Mouse (Mus musculus) telencephalon, adult 2 months (tissue): ENCODE measurements around the gene Ctla4.

Experiments
- DNase-seq: peaks from one replicate; pipeline ENCODE4 v3.0.0-alpha.2; 2011; ENCODE audit warnings: low read depth, low spot score

Gene Ctla4

GRCm38 (mm10) chr1:60886981-60887380, at the start of gene Ctla4:
Ctla4 (plus strand) TSS chr1:60887000.
- DNase-seq: no peak

DNA sequence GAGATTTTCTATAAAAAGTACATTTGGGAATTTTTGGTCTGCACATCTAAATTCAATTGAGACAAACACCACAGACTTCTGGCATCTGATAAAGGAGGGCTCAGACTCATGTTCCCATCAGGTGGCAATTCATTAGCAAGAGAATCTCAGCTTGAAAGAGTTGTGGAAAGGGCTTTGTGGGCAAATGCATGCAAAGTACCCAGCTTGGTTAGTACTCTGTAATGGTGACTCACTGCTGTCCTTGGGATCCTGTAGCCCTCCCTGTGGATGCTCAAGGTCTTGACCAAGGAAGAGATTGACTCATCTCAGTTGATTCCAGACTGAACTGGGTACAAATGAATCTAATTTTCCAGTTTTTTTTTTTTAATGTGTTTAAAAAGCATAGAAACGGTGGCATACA, 47.6 kb upstream of the Ctla4 start:
- no peak for DNase-seq

DNA sequence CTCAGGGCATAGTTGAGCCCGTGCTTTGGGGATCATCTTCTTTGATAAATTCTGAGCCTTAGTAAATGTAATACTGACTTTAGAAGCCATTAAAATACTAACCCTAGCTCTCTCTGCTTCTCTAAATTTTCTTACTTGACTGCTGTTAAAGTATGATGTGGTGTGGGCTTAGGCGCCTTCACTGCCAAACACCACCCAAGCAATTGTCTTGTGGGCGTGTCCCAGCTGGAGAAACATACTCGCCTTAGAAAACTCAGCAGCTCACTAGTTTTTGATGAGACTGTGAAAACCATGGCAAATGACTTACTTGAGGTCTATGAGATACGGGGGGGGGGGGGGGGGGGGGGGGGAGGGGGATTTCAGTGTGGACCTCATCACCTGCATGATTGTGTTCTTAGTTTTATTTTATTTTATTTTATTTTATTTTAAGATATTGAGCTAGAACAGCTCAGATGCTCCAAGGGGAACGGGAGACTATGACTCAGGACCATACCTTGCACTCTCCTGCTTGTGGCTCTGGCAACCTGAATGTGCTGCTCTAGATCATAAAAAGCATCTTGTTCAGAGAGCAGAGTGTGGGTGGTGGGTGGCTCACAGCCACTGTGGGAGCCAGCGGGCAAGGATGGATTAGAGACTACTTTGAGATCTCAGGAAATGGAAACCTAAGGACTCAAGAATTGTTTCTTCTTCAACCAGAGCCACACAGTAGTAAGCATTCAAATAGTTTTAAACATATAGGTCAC, 41.3 kb upstream of the Ctla4 start:
- DNase-seq: no peak

DNA sequence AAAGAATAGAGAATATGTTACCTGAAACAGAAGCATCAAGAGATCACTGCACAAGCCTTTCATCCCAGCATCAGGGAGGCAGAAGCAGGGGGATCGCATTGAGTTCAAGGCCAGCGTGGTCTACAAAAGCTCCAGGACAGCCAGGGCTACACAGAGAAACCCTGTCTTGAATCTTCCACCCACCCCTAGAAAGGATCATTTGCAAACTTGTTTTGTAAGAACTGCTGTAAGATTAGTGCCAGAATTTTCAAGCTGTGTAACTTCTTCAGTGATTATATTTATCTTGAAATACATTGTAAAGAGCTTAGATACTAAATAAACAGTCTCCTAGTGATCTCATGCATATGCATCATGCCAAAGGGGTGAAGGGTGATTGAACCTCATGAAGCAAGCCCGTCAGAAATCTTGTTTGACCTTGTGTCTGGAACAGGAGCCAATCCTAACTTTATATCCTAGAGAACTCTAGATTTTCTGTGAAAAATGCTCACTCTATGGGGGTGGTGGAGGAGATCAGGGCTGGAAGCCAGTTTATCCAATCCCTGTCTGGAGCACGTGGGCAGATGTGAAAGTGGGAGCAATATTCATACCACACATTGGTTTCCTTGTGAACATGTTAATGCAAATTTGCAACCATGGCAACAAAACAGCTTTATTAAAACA, 40.1 kb upstream of the Ctla4 start:
- DNase-seq: peak; percentile 80

GRCm38 (mm10) chr1:60849112-60849511, 37.7 kb upstream of the Ctla4 start:
- DNase-seq: no peak

GRCm38 (mm10) chr1:60849816-60850215, 37.0 kb upstream of the Ctla4 start:
- DNase-seq: no peak

DNA sequence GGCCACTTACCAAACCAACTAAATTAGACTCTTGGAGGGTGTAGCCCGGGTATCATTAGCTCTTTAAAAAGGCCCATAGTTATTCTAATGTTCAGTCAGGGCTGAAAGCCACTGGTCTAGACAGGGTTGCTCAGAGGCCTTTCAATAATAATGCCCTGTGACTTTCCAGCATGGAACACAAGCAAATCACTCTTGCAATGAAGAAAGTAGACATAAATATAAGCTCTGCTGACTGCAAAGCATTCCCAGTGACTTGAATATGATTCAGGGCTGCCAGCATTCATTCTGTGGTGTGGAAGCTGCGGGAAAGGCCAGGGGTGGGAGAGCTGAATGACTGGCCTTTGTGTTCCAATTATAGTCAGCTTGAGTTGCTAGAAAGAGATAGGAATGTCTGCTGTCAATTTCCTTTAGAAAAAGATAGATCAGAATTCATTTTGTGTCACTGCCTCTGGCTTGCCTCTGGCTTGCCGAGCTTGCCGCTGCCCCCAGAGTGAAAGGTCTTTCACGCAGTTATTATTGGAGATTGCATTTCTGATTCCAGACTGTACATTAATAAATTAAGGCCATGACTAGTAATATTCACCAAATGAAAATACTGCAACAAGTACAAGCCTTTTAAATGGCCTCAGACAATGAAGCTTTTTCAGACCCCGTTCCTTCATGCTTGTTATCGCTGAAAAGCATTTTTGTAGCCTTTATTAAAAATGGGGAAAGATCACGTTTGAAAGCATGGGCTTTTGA, 35.6 kb upstream of the Ctla4 start:
- DNase-seq: no peak

GRCm38 (mm10) chr1:60852075-60852769, 34.6 kb upstream of the Ctla4 start:
- DNase-seq: no peak

DNA sequence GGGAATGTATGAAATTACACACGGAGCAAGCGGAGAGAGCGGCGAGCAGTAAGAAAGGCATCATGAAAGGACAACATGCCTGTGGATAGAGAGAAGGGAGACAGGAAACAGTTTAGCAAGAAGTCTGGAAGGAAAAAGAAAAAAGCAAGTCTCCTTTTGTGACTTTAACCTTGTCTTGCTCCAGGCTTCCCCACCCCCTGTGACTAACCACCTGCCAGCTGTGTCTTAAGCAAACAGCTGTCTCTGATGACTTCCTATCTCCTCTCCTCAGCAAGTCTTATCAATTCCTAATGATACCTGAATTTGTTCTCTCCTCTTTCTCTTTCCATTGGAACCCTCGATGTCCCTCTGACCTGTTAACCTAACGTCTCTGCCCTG, 34.0 kb upstream of the Ctla4 start:
- no peak for DNase-seq

- DNase-seq: no peak
These were observed 33.4 kb upstream of the Ctla4 start for GRCm38 (mm10) chr1:60853330-60853956.

DNA sequence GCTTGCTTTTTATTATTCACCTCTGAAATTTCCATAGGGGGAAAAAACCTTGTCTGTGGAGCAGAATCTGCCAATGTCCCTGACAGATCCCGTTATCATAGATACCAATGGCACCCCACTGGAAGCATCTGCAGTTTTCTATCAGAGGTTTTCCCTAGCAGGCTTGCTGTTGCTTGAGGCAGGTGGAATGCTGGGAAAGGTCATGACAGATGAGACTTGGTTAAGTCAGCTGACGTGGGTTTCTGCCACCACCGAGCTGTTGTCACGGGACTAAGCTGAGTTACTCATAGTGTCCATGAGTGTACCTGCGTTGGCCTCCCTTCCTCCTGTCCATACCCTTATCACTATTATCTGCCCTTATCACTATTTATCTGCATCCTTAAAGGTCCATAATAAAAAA, 32.8 kb upstream of the Ctla4 start:
- no peak for DNase-seq

DNA sequence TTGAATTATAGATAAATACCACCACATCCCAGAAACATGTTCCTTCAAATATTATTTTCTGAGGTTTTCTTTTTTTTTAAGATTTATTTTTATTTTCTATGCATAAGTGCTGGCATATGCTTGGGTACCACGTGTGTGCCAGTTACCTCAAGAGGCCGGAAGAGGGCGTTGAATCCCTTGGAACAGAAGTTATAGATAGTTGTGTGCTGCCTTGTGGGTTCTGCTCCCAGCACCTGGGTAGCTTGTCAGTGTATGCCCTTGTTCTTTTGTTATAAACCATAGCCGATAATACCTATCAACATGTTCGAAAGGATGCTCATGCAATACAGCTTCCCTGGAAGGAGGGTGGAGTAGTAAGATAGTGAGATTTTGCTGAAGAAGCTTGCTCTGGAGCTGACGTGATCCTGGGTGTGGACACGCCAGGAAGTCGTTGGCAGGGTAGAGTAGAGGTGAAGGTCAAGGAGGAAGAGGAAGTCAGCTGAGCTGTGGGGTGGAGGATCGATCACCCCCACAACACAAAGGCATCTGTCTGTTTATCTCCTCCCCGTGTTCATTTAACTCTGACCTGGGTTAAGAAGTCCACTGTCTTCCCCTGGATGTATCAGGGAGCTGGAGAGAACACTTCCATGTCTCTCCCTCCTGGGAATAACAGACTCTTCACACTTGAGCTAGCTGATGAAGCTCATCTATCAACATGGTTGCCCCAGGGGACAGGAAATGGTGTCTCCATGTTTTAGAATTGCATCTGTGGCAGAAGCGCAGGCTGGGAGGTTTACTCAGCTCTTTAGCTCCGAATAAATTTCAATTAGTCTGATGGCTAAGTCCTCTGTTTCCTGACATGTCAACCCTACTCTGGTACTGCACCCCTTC, 29.2 kb upstream of the Ctla4 start:
- no peak for DNase-seq

DNA sequence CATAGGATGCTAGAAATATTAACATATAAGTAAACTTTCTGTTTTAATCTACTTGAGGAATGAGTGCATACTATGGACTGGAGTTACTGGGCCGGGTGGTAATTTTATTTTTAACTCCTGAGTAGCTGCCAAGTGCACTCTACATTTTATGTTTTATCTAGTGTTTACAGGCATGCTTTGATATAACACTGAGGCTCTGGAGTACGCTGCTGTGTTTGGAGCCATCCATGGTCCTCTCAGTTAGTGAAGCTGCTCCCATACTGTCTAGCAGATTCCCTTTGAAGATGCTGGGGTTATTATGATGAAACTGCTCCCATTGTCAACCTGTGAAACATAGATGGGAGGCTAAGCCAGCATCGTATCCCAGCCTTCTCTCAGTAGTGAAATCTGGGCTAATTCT, 27.6 kb upstream of the Ctla4 start:
- no peak for DNase-seq

DNA sequence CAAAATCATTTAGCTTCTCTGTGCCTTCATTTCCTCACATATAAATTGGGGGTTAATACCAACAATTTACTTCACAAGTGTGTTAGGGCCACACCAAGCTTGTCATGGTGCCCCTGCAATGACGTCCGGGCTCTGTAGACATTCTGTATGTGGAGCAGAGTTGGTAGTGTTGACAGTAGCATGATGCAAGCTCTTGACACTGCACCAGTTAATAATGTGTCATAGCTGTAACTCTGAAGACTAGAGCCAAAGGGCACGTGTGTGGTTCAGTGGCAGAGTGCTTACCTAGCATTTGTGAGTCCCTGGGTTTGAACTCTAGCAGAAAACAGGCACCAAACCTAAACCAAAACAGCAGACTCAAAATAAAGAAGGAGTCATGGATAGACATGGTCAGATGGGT, 27.0 kb upstream of the Ctla4 start:
- no peak for DNase-seq

- peak; percentile 71 for DNase-seq
These were observed 26.3 kb upstream of the Ctla4 start for GRCm38 (mm10) chr1:60860357-60860946.

DNA sequence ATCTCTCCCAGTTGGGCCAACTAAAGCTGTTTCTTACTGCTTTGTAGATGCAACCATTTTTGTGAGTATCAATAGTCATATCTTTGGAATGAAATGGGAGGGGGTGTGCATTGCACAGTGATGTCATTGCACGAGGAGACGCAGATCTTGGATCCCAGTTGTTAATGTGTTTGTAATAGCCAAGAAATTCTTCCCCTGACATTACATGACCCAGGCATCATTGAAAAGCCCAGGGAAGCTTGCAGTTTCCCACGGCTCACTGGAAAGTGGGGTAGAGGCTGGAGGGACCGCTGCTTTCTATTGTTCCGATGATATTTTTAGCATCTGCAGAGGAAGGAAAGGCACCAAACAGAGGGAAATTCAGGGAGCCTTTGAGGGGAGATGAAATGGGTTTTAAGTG, 25.8 kb upstream of the Ctla4 start:
- no peak for DNase-seq

GRCm38 (mm10) chr1:60861431-60861830, 25.4 kb upstream of the Ctla4 start:
- DNase-seq: no peak

DNA sequence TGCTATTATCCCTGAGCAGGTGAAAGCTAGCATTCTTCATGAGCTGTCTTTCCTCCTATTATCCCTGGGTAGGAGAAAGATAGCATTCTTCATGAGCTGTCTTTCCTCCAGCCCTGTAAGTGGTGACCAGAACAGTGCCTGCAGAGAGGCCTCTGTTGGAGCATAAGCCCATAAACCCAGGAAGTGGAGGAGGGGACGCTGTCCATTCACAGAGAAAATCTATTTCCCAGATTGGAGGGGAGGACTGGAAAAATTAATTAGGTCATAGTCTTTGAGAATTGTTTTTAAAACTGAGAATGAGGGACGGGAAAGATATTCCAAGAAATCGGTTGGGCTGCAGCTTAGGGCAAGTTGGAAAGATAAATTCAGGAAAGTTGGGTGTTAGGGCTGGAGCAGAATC, 24.3 kb upstream of the Ctla4 start:
- no peak for DNase-seq

DNA sequence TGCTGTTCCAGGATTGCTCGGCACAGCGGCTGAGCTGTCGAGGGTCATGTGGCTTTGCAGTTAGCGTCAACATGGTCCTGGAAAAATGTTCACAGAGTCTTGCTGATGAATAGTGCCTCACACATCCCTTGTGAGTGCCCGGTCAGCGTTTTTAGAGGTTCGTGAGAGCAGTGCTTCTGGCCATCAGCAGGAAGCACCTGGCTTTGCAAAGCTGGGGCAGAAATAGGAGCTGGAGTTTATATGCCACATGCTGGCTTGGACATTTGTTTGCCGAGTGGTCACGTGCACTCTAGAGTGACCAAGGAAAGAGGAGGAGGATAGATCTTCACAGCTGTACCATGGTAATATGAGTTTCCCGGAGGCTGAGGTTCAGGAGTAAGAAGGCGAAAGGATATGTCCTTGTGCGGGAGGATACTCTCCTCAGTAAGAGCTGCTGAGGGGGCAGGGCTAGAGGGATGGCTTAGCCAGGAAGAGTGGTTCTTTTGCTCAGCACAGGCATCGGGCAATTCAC, 23.8 kb upstream of the Ctla4 start:
- DNase-seq: no peak

DNA sequence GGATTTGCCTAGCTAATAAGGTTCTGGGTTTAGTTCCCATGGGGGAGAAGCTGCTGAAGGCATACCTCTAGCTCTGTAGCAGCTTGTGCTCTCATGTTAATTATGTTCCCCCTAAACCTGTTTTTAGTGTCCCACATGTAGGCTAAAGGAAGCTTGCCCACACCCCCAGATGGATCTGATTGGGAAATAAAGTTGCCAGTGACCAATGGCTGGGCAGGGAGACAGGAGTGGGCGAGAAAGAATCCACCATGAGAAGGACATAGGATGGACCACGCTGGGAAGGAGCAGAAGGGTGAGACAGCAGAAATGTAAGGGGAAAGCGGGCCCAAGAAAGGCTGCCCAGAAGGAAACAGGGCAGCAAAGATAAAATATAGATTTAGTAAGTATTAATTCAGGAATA, 23.1 kb upstream of the Ctla4 start:
- DNase-seq: no peak
